9 mouse cellular contexts compared by ENCODE assay signal in genomic region chr14:93884467-93884866, GRCm38 (mm10). TPM values are rescaled to one million over a fixed set of nuclear protein-coding genes. Genes with fewer than 3 reads are reported as not detected.
DNase-seq lines count a peak whose midpoint lies in the region; ATAC-seq lines count a peak whose summit lies in the region.
"Had no signal": no experiment of that assay in that cellular context is flagged by ENCODE, and none has a peak within 500 bp of the region (broad histone marks: within the 10 kb centered on the region; RNA-seq: fewer than 3 reads in every experiment).

No protein-coding gene starts in this region.

- H3K4me1 ChIP-seq in embryonic facial prominence, embryonic 10.5 days: peaks cover 4% of the 10 kb centered on the region; the same call in 1 of the 2 replicates
- peaks cover 11% of the 10 kb centered on the region; the same call in 1 of the 2 replicates for H3K4me1 ChIP-seq in lung, embryonic 15.5 days

- H3K4me3 ChIP-seq in embryonic facial prominence, embryonic 10.5 days: no peak overlapping the region
- no peak overlapping the region for H3K4me3 ChIP-seq in lung, embryonic 15.5 days

- peaks cover 15% of the 10 kb centered on the region; the same call in 1 of the 2 replicates for H3K27me3 ChIP-seq in embryonic facial prominence, embryonic 10.5 days (replicated peaks; ENCODE audit: low read depth, poor library complexity, severe bottlenecking)
- H3K27me3 ChIP-seq in lung, embryonic 15.5 days: peaks cover 4% of the 10 kb centered on the region; the same call in 1 of the 2 replicates

- no peaks in the 10 kb centered on the region for H3K9me3 ChIP-seq in embryonic facial prominence, embryonic 10.5 days
- no peaks in the 10 kb centered on the region for H3K9me3 ChIP-seq in lung, embryonic 15.5 days

- no peaks in the 10 kb centered on the region for H3K36me3 ChIP-seq in embryonic facial prominence, embryonic 10.5 days (replicated peaks)
- no peaks in the 10 kb centered on the region for H3K36me3 ChIP-seq in lung, embryonic 15.5 days

- peak; percentile 59; the same call in 1 of the 2 replicates for ATAC-seq in lung, embryonic 15.5 days (ENCODE audit: borderline replicate concordance, extremely low read depth, low FRiP score, low TSS enrichment)
- no peak for ATAC-seq in megakaryocyte-erythroid progenitor cell, adult 5-6 weeks (replicated peaks; ENCODE audit: low FRiP score, low TSS enrichment, poor library complexity, severe bottlenecking)

- 5% methylated on average over 2 of the region's 2 CpGs for WGBS in embryonic facial prominence, embryonic 10.5 days
- WGBS in lung, embryonic 15.5 days: 0% methylated on average over 2 of the region's 2 CpGs

- peak; percentile 82 for DNase-seq in A20 (ENCODE audit: low read depth, low spot score)
- peak; percentile 24 for DNase-seq in adrenal gland, adult 2 months
- peak; percentile 71 for DNase-seq in embryonic facial prominence, embryonic 10.5 days (ENCODE audit: low spot score)
- peak; percentile 48 for DNase-seq in heart, adult 8-10 months (ENCODE audit: low spot score)
- DNase-seq in layer of hippocampus, adult 11-12 months (ENCODE audit: low spot score): peak; percentile 80
- DNase-seq in right cerebral cortex, adult 18-20 months: peak; percentile 84

- H3K9ac ChIP-seq in lung, embryonic 15.5 days: no peak overlapping the region

- no peak overlapping the region for H3K27ac ChIP-seq in embryonic facial prominence, embryonic 10.5 days (replicated peaks)
- H3K27ac ChIP-seq in lung, embryonic 15.5 days: no peak overlapping the region

- H3K4me2 ChIP-seq in lung, embryonic 15.5 days: no peak overlapping the region

RNA-seq across cellular contexts. Expression of gene Pcdh9, which starts 6.0 kb away (rescaled TPM):
- total RNA-seq in adrenal gland, adult 2 months (2021): 1 to 10 TPM; 1.8 to 2.1 TPM
- polyA plus RNA-seq in adrenal gland, adult 2 months (2012; rRNA removed): 0.29 and 0.55 TPM in 2 replicates
- polyA plus RNA-seq in embryonic facial prominence, embryonic 10.5 days (2016; fragmentation: Nextera tagmentation; extraction: Ambion mirVana): 10.3 and 15.3 TPM in 2 replicates
- total RNA-seq in heart, adult 8-10 months (2022): 1 to 10 TPM in 3 of 4 experiments, under 1 TPM in 1; 0.78 to 2.6 (median 1.8) TPM
- polyA plus RNA-seq in lung, embryonic 15.5 days (2015; fragmentation: Nextera tagmentation; extraction: Ambion mirVana): 10.0 and 10.3 TPM in 2 replicates
- not detected in 2 replicates for total RNA-seq in megakaryocyte-erythroid progenitor cell, adult 5-6 weeks (2014; fragmentation: Nextera tagmentation)
- not detected in 2 replicates for total RNA-seq in megakaryocyte-erythroid progenitor cell, adult 5-6 weeks (2017)
- total RNA-seq: common myeloid progenitor, adult 5-6 weeks had no signal

Comparison
In these comparisons a context has a peak if more than half of its experiments do, and no peak if none do; other contexts are left out.
1. DNase-seq: peak in every context shown above with its lines; median percentile 84 in right cerebral cortex, adult 18-20 months; 82 in A20; 80 in layer of hippocampus, adult 11-12 months; 71 in embryonic facial prominence, embryonic 10.5 days; 48 in heart, adult 8-10 months; 24 in adrenal gland, adult 2 months.